Mouse (Mus musculus) intestine, embryonic 15.5 days (tissue): ENCODE data around the gene Adam12. TPM values are rescaled to one million over a fixed set of nuclear protein-coding genes. Genes with fewer than 3 reads are reported as not detected.

ENCODE experiments used
- ATAC-seq: fragments of 200-750 bp; cut with Nextera tagmentation; 2 replicates; pipeline ENCODE4 v1.8.0; 2017; ENCODE audit warnings: moderate TSS enrichment, moderate library complexity
- H3K27ac ChIP-seq: fragments of 300-500 bp; sonication (generic); 2 replicates; pipeline ENCODE4 v1.5.1; 2015; ENCODE audit warnings: mild to moderate bottlenecking, inconsistent platforms
- H3K27me3 ChIP-seq: fragments of 300-500 bp; sonication (generic); replicated peaks from 2 replicates; pipeline ENCODE4 v1.6.1; 2015; ENCODE audit warnings: inconsistent platforms
- H3K36me3 ChIP-seq: fragments of 300-500 bp; sonication (generic); 2 replicates; pipeline ENCODE4 v1.6.1; 2015; ENCODE audit warnings: inconsistent platforms
- H3K4me1 ChIP-seq: fragments of 300-500 bp; sonication (generic); replicated peaks from 2 replicates; pipeline ENCODE4 v1.6.1; 2015; ENCODE audit warnings: inconsistent platforms
- H3K4me2 ChIP-seq: fragments of 300-500 bp; sonication (generic); replicated peaks from 2 replicates; pipeline ENCODE4 v1.6.1; 2015; ENCODE audit warnings: mild to moderate bottlenecking, inconsistent platforms
- H3K4me3 ChIP-seq: fragments of 300-500 bp; sonication (generic); replicated peaks from 2 replicates; pipeline ENCODE4 v1.5.1; 2015; ENCODE audit warnings: inconsistent platforms
- H3K9ac ChIP-seq: fragments of 300-500 bp; sonication (generic); 2 replicates; pipeline ENCODE4 v1.6.1; 2015; ENCODE audit warnings: inconsistent platforms
- H3K9me3 ChIP-seq: fragments of 300-500 bp; sonication (generic); 2 replicates; pipeline ENCODE4 v1.6.1; 2016; ENCODE audit warnings: inconsistent platforms
- WGBS: fragments of 180-500 bp; shearing (Covaris S2); methylation state at CpG from one replicate; pipeline ENCODE4 v1.1.7; 2015; 5-methylcytosine and 5-hydroxymethylcytosine counted together
- polyA plus RNA-seq: library from polyadenylated mRNA; unstranded; fragments of >200 nt; fragmentation: Nextera tagmentation; extraction: Ambion mirVana; gene quantifications from 2 replicates; pipeline ENCODE4 v1.2.1, GENCODE M21; 2015

Gene Adam12
- 6.3 and 6.4 TPM in 2 replicates for polyA plus RNA-seq

DNA sequence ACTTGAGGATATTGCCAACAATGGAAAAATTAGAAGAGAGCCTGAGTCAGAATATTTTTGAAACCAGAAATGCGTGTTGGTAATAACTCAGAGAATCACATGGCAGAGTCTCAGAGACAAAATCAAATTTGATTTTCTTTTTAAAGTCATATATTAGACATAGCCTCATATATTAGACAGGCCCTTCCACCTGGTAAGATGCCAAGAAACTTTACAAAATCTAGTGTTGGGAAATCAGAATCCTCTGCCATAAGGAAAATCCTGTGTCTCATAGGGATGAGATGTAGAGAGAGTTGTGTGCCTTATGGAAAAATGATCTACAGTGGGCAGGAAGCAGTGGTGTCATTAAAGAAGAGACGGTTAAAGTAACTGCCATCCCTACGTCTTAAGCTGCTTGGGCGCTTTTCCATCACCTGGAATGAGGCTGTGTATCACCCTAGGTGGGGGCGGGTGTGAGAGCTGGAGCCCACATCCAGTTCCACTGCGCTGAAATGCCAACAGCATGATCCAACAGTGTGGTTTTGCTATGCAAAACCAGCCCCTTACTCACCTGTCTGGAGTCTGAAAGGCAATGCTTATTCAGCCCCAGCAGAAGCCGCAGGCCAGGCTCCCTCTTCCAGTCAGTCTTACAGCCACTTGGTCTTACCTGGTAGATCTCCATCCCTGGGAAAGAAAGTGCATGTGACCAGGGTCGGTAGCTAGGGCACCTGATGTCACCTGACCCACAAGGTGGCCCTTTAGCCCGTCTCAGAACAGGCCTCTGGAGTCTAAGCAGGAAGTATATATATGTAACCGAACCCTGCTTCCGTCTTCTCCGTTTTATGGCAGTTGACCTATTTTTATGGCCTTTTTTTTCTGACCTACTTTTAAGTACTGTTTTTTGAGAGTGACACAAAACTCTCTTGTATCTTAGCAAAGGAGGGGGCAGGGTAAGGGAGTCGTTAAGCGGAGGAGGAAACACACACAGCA lies at the start of gene Adam12:
Gene Adam12 (minus strand): TSS at position 769 of the 969 bp plus-strand sequence.
- Histone ChIP-seq H3K27me3 (no peaks in the 10 kb centered on the region), H3K9ac (no peak within 1 kb of the TSS), H3K4me3 (no peak within 1 kb of the TSS), H3K27ac (no peak within 1 kb of the TSS), H3K4me1 (peaks cover 12% of the 10 kb centered on the region; the same call in 1 of the 2 replicates), H3K9me3 (no peaks in the 10 kb centered on the region), H3K36me3 (no peaks in the 10 kb centered on the region), H3K4me2 (no peak within 1 kb of the TSS)
- peak; percentile 59; the same call in 1 of the 2 replicates for ATAC-seq
- WGBS = 60% methylated on average over 14 of the region's 14 CpGs

DNA sequence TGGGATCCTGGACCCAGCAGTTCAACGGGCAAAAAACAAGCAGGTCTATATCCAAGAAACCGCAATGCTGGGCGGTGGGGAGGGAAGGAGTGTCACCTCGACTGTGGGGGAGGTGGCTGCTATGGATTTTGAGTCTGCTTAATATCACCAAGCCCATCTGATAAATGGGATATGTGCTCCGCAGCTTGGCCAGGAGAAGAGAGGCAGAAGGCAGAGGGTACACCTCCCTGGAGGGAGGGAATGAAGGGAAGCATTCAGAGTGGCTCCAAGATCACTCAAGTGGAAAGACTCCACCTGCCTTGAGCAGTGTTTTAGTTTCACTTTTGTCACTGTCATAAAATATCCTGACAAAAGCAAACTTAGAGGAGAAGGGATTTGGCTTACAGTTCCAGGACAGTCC lies 41.0 kb upstream of the Adam12 start:
- Histone ChIP-seq H3K9me3 (no peaks in the 10 kb centered on the region), H3K4me2 (no peak overlapping the region), H3K27me3 (no peaks in the 10 kb centered on the region), H3K4me3 (no peak overlapping the region), H3K27ac (no peak overlapping the region), H3K36me3 (no peaks in the 10 kb centered on the region), H3K4me1 (no peaks in the 10 kb centered on the region), H3K9ac (no peak overlapping the region)
- WGBS = 78% methylated on average over 5 of the region's 5 CpGs
- ATAC-seq = no peak

DNA sequence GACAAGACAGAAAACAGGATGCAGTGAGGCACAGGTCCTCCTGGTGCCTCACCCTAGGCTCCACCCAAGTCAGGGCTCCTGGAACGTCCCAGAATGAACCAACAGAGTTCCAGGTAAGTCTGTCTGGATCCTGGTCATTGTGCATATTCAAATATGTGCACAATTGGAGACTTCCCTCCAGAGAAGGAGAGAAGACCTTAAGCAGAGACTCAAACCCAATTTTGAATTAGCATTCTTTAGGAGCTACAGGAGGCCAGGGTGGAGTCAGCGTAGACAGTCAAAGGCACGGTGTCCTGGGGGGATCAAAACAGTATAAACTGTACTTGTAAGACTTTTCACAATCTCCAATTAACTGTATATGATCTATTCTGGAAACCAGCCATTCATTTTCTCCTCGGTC lies 40.5 kb upstream of the Adam12 start:
- no peak overlapping the region for H3K9ac ChIP-seq
- no peaks in the 10 kb centered on the region for H3K9me3 ChIP-seq
- no peak for ATAC-seq
- H3K4me1 ChIP-seq = no peaks in the 10 kb centered on the region
- no peaks in the 10 kb centered on the region for H3K27me3 ChIP-seq
- no peak overlapping the region for H3K4me2 ChIP-seq
- no peaks in the 10 kb centered on the region for H3K36me3 ChIP-seq
- 78% methylated on average over 4 of the region's 4 CpGs for WGBS
- no peak overlapping the region for H3K27ac ChIP-seq
- no peak overlapping the region for H3K4me3 ChIP-seq

DNA sequence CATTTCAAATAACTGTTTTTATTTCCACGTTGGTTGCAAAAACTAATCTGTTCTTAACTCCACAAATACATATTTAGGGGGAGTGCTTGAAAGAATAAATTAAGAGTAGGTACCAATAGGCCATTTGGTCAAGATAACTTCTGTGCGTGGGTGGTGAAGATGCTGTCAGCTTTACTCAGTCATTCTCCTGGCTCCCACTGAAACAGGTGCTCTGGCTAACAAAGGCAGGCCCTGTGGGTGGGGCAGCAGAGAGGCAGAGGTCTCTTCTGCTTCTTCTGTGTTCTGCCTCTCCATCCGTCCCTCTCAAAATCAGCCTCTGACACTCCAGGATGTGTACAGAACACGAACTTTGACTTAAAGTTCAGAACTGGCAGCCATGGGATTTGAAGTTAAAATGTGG lies 33.8 kb upstream of the Adam12 start:
- H3K27me3 ChIP-seq = no peaks in the 10 kb centered on the region
- H3K4me1 ChIP-seq = peaks cover 5% of the 10 kb centered on the region; the same call in 1 of the 2 replicates
- H3K9ac ChIP-seq = no peak overlapping the region
- no peaks in the 10 kb centered on the region for H3K36me3 ChIP-seq
- H3K4me2 ChIP-seq = no peak overlapping the region
- WGBS = 77% methylated on average over 4 of the region's 4 CpGs
- no peaks in the 10 kb centered on the region for H3K9me3 ChIP-seq
- H3K27ac ChIP-seq = no peak overlapping the region
- H3K4me3 ChIP-seq = no peak overlapping the region
- ATAC-seq = no peak

DNA sequence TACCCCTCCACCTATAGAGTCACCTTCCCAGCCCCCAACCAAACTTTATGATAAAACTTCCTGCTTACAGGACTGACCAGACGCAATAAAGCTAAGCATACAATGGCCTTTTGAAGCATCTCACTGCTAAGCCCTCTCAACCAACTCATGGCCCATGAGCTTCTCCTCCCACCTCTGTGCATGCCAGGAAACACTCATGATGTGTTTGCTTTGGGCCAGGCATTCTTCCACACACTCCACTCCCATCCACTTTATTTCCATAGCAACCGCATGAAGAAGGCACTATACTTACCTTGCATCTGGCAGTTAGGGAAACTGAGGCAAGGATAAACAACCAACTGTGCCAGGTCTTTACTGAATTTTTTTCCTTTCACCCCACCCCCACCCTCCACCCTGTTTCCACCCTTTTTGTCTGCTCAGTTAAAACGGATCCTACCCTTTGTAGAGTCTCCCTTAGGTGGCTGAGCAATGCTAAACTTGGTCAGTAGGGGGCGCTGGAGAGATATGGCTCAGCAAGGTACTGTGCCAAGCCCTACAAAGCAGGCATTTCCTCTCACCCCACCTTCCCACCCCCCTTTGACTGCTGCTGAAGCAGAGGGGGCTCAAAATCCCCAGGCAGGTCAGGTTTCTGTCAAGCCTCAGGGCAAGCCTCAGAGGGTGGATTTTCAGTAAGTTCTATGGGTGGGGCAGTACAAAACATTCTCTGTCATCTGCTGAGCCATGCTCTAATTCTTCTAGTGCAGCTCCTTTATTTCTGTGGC lies 31.4 kb upstream of the Adam12 start:
- 43% methylated on average over 4 of the region's 4 CpGs for WGBS
- H3K4me2 ChIP-seq = no peak overlapping the region
- ATAC-seq = 0 out of 2 replicates have a peak, but pooled peaks have one; percentile 45

DNA sequence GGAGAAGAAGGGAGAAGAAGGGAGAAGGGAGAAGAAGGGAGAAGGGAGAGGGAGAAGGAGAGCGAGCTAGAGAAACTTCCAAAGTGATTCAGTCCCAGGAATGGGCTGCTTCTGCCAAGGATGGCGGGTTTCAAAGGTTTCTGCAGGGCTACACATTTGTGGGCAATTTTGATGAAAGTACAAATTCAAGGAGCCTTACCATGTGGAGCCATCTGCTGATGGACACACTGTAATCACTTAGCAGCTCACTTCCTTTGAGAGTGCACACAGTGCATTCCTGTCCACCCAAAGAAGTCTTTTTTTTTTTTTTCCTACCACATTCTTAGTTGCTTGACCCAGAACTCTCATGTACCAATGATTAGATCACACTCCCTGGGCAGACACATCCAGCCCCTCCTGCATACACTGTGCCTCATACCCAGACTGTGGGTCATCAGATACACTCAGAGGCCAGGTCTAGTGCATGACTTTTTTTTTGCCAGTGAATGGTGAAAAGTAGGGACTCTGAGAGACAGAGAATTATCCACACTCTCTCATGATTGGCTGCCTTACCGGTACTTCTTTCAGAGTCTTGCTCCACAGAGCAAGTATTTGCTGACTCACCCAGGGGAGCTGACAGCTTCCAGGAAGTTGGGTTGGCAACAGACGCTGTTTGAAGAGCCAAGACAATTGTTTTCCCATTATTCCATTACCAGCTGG lies 29.2 kb upstream of the Adam12 start:
- Histone ChIP-seq H3K27ac (no peak overlapping the region), H3K27me3 (no peaks in the 10 kb centered on the region), H3K4me3 (no peak overlapping the region), H3K36me3 (no peaks in the 10 kb centered on the region), H3K4me2 (no peak overlapping the region), H3K4me1 (peaks cover 5% of the 10 kb centered on the region; the same call in 1 of the 2 replicates), H3K9ac (no peak overlapping the region), H3K9me3 (no peaks in the 10 kb centered on the region)
- ATAC-seq = no peak
- WGBS = 40% methylated on average over 4 of the region's 4 CpGs

More for the DNA sequence above, 31.4 kb upstream of the Adam12 start:
- no peak overlapping the region for H3K9ac ChIP-seq
- H3K27ac ChIP-seq = no peak overlapping the region
- peaks cover 5% of the 10 kb centered on the region; the same call in 1 of the 2 replicates for H3K4me1 ChIP-seq
- no peaks in the 10 kb centered on the region for H3K27me3 ChIP-seq
- no peak overlapping the region for H3K4me3 ChIP-seq
- no peaks in the 10 kb centered on the region for H3K36me3 ChIP-seq
- no peaks in the 10 kb centered on the region for H3K9me3 ChIP-seq

DNA sequence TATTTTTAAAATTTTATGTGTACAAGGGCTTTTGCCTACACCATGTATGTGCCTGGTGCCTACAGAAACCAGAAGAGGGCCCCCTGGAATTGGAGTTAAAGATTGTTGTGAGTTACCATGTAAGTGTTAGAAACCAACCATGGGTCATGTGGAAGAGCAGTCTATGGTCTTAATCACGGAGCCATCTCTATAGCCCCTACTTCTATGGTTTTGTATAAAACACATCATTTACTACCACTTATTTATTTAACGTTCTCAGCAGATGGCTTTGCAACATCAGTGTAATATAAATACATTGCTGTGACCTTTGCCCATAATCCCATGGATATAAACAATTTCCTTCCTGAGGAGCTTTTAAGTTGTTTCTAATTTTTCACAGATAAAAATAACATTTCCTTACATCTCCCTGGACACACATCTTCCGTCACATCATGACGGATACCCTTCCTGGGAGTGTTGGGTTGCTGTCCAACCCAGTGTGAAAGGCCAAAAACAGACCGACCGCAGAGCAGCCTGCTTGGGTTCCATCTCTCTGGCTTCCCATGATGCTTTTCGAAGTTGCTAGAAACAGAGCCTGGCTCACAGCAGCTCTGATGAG lies 18.4 kb upstream of the Adam12 start:
- no peak overlapping the region; the same call in 1 of the 2 replicates for H3K27ac ChIP-seq
- no peaks in the 10 kb centered on the region for H3K27me3 ChIP-seq
- 43% methylated on average over 7 of the region's 7 CpGs for whole genome bisulfite sequencing
- H3K4me3 ChIP-seq = no peak overlapping the region
- peak; percentile 45; the same call in 1 of the 2 replicates for ATAC-seq
- no peaks in the 10 kb centered on the region for H3K4me1 ChIP-seq
- H3K4me2 ChIP-seq = no peak overlapping the region
- no peak overlapping the region for H3K9ac ChIP-seq
- no peaks in the 10 kb centered on the region for H3K36me3 ChIP-seq
- H3K9me3 ChIP-seq = no peaks in the 10 kb centered on the region

DNA sequence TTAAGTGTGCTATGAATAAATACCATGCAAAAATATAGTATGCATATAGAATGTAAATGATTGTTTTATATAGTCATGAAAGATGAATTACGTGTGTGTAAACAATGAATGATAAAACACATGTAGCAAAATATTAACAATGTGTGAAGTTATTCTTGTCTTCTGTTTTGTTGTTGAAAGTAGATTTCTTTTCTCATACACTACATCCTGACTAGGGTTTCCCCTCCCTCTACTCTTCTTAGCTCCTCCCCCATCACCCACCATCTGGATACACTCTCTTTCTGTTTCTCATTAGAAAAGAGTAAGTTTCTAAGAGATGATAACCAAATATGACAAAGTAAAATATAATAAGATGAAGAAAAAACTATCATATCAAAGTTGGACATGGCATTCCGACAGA lies 16.1 kb upstream of the Adam12 start:
- ATAC-seq = no peak
- Histone ChIP-seq H3K4me2 (no peak overlapping the region), H3K4me3 (no peak overlapping the region), H3K9me3 (no peaks in the 10 kb centered on the region), H3K4me1 (no peaks in the 10 kb centered on the region), H3K9ac (no peak overlapping the region), H3K27me3 (no peaks in the 10 kb centered on the region), H3K27ac (no peak overlapping the region), H3K36me3 (no peaks in the 10 kb centered on the region)
- 89% methylated on average over 2 of the region's 2 CpGs for WGBS

DNA sequence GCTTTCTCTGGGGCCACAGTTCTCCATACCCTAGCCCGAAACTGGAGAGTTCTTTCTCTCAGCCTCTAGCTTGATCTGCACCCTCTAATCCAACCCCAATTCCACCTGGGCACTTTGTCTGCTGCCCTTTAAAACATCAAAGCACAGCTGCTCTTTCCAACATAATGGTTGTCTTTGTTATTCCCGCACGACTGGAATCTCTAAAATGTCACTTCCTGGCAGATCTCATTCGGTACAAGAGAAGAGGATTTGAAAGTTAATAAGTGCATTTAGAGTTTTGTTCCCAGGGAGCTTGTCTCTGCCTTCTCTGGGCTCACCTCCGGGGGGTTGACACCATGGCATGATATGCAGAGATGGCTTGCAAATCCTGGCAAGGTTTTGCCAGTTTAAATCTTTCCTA lies 14.7 kb upstream of the Adam12 start:
- no peak for ATAC-seq
- Histone ChIP-seq H3K4me3 (no peak overlapping the region), H3K9ac (no peak overlapping the region), H3K36me3 (no peaks in the 10 kb centered on the region), H3K4me1 (no peaks in the 10 kb centered on the region), H3K27me3 (no peaks in the 10 kb centered on the region), H3K9me3 (no peaks in the 10 kb centered on the region), H3K4me2 (no peak overlapping the region), H3K27ac (no peak overlapping the region)
- 50% methylated on average over 5 of the region's 5 CpGs for WGBS

DNA sequence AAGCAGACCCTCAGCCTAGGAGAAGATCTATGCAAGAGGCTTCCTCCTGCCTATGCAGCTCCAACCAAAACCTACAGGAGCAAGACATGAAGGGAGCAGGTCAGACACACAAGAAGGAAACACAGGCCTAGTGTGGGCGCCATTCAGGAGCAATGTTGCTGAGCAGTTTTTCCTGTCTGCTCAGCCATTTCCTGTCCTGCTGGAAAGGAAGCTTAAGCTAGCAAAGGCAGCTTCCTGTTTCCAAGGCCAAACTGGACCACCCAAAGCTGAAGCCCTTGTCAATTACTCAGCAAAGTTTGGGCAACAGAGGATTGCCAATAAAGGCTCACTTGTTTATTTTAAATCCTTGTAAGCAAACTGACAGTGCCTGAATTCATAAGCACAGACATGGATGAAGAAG lies 10.8 kb upstream of the Adam12 start:
- no peak overlapping the region for H3K4me2 ChIP-seq
- no peak for ATAC-seq
- H3K9me3 ChIP-seq = no peaks in the 10 kb centered on the region
- no peak overlapping the region for H3K27ac ChIP-seq
- H3K27me3 ChIP-seq = no peaks in the 10 kb centered on the region
- no peak overlapping the region for H3K4me3 ChIP-seq
- WGBS = 87% methylated on average over 1 of the region's 1 CpGs
- H3K36me3 ChIP-seq = no peaks in the 10 kb centered on the region
- no peaks in the 10 kb centered on the region for H3K4me1 ChIP-seq
- H3K9ac ChIP-seq = no peak overlapping the region

DNA sequence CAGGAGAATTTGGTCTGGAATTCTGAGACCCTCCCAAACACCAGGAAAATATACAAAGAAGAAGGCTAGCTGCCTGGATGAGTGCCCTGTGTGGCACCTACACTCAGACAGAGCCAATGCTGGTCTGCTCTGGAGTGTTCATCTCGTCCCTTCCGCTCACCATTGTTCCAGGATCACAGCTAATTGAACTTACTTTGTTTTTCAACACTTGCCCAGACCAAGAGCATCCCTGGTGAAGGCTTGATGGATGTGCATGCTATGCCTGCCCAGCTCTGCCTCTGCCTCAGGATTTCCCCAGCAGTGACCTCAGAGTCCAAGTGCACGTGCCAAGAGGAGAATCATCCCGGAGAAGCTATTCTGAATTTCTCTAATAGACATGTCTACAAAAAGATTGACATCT lies 9.3 kb upstream of the Adam12 start:
- Histone ChIP-seq H3K4me3 (no peak overlapping the region), H3K4me1 (no peaks in the 10 kb centered on the region), H3K36me3 (no peaks in the 10 kb centered on the region), H3K9ac (no peak overlapping the region), H3K4me2 (no peak overlapping the region), H3K9me3 (no peaks in the 10 kb centered on the region), H3K27me3 (no peaks in the 10 kb centered on the region), H3K27ac (no peak overlapping the region)
- 77% methylated on average over 4 of the region's 4 CpGs for WGBS
- no peak for ATAC-seq
